Mouse (Mus musculus): ENCODE measurements around the gene Col18a1.

DNA sequence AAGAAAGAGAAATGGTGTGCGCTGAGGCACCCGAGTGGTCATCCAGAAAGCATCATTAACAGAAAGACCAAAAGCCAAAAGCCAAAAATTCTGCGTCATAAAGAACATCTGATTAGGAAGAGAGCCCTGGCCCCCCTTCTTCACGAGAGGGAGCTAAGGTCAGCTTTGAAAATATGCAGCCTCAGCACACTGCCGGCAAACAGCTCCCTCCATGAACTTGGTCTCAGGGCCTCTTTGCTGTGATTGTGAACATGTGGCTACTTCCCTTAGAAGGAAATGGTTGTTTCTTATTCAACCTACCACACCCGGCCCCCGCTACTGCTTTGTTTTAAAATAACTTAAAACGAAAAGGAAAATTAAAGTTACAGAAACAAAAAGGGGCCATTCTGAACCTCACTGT lies 48.2 kb upstream of the Col18a1 start:
- no peak for TF ChIP-seq CTCF (IDR thresholded peaks at IDR 0.05; ENCODE audit: borderline replicate concordance, insufficient read depth, low read depth, low read length)
- no peak for TF ChIP-seq POLR2A (IDR thresholded peaks at IDR 0.05; ENCODE audit: borderline replicate concordance, insufficient read depth, low read length)
